Mouse (Mus musculus) testis, postnatal 14 days (tissue): ENCODE measurements at regions not wholly inside any gene's neighbourhood (a gene's known extent, or its start where the extent isn't known, plus 50 kb on each side); places are given as distances from the start of the nearest gene placed in this dataset.

Experiments
- DNase-seq: peaks from one replicate; pipeline ENCODE4 v3.0.0; 2021; ENCODE audit warnings: low spot score

- no peak for DNase-seq
These were observed 580.2 kb downstream of the Zfp706 start for GRCm38 (mm10) chr15:36427334-36427733.

DNA sequence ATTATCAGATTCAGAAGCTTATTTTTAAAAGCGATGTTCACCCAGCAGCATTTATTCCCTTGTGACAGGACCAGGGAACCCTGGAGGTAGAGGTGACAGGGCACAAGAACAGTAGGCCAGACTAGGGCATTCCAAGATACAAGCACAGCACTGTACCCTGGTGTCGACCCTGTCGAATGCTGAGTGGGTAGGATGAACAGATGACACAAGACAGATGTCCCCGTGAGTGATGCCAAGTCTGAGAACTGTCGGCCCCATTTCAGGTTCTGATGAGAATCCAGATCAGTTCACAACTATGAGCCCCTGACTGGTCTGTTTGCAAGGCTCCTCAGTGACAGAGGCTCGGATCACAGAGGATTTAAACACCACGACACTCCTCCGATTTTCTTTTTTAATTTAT is 581.7 kb downstream of the Zfp706 start:
- DNase-seq: no peak

GRCm38 (mm10) chr15:36424047-36424446 is 583.5 kb downstream of the Zfp706 start:
- no peak for DNase-seq

DNA sequence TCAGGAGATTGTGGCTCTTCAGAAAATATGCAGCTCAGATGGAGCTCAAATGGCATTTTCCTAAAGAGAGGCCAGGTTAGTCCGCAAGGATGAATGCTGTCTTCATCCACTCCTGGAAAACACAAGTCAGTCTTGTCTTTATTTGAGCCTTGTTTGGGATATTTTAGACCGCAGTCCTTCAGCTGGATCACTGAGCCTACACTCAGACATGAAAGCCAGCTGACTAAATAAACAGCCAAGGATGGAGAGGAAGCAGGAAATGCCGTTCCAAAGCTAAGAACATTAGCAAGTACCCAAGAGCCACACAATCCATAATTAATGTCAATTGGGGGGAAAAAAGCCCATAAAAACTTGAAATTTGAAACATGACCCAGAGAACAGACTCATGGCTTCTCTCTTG is 584.8 kb downstream of the Zfp706 start:
- DNase-seq: no peak

- DNase-seq: no peak
These were observed 587.6 kb downstream of the Zfp706 start for GRCm38 (mm10) chr15:36419943-36420480.

GRCm38 (mm10) chr15:36417426-36417825 is 590.1 kb downstream of the Zfp706 start:
- DNase-seq: no peak

DNA sequence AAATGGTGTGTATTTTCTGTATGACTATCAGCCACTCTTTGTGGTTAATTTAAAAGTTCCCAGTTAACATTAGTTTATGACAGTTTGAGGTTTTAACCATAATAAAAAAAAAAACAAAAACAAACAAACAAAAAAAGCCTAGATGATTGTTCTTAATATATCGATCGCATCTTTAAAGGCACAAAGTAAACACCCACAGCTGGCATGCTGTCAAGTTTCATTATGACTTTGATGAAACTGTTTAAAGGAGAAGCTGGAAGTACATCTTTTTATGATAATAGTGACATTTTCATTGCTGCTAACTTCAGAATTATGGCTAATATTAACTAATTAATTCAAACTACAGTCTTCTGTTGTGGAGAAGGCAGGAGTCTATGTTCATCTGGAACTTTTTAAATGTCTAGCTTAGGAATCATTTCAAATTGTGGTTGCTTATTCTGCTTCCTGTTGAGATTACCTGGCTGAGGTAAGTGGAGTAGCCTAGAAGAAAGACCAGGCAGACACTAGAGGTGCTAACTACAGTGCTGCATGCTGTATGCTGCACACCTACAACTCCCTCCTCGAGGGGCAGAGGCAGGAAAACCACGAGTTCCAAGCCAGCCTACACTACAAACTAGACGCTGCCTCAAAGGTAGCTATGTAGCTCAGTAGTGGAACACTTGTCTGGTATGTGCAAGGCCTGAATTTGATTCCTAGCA is 591.9 kb downstream of the Zfp706 start:
- no peak for DNase-seq

- no peak for DNase-seq
These were observed 595.6 kb downstream of the Zfp706 start for GRCm38 (mm10) chr15:36412016-36412415.

GRCm38 (mm10) chr15:36405446-36405845 is 602.1 kb downstream of the Zfp706 start:
- DNase-seq: no peak

GRCm38 (mm10) chr15:36403336-36404119 is 604.0 kb downstream of the Zfp706 start:
- peak; percentile 36 for DNase-seq

DNA sequence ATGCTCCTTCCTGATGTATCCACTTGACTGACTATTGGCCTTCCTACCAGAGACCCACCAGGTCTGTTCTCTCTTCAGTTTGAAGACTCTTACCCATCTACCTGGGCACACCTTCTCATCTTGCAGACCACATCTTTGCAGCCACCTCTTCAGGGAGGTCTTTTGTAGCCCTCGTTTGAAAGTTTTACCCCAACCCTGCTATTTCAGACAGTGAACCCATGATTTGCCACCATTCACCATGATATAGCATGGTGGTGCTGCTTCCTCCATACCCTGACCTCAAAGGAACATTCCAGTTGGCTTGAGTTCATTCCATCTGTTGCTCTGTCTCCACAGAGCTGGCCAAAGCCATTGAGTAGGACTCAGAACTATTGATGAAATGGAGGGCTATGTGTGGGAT is 605.5 kb downstream of the Zfp706 start:
- no peak for DNase-seq

- DNase-seq: no peak
These were observed 607.2 kb downstream of the Zfp706 start for GRCm38 (mm10) chr15:36400311-36400840.

DNA sequence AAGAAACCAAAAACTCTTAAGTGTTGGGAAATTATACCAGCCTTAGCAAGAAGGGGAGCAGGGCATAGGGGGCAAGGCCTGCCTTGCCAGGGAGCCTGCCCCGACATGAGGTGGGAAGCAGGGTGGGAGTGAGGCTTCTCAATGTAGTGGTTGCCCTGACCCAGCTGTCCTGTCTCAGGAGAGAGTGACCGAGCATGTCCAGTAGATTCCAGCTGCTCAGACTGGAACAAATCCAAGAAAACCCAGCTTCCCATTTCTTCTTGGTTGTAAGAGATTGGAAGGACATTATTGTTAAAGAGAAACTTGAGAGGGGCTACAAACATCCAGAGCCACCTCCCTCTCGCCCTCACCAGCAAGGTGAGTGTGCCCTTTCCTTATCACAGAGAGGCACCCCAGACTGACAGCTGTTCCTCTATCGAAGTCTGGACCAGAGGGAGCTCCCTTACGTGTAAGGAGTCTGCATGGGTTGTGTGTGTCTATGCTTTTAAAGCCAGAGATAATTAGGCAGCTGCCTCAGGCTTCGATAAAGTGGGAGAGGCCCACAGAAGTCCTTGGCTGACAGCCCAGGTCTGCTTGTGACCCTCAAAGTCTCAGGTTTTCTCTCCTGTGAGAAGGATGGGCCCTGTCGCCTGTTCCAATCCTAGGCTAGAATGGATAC is 608.1 kb downstream of the Zfp706 start:
- DNase-seq: no peak

GRCm38 (mm10) chr15:36398099-36398982 is 609.2 kb downstream of the Zfp706 start:
- no peak for DNase-seq

DNA sequence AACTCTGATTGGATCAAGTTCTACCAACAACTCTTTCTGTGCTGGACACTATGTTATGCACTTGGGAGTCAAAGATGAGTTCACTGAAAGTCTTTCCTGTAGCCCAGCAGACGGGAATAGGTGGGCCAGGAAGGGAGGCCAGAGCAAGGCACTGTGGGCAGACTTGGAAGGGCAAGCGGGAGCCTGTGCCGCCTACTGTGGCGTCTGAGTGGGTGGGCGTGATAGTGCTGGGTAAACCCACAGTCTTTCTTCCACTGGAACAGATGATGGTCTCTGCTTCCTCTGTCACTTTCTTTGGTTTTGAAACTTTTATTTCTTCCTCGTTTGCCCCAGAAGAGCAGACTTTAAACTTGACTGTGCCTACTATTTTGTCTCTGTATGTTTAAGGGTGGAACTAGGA is 610.8 kb downstream of the Zfp706 start:
- no peak for DNase-seq

- DNase-seq: no peak
These were observed 611.3 kb downstream of the Zfp706 start for GRCm38 (mm10) chr15:36396245-36396644.

DNA sequence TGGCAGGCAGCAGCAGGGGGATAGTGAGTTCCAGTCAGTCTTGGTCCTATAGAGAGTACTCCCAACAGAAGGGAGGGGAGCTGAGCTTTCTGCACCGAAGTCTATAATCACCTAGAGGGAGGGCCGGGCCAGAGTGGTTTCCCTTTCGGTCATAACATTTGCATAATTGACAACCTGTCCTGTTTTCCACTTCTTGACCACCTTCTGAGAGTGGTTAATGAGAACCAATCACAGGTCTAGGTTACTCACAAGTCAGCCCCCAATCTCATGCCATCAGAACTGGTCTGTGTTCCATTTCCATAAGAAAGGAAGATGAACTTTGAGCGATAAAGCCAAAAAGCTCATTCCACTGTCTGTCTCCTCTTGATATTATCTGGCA is 611.9 kb downstream of the Zfp706 start:
- no peak for DNase-seq

- DNase-seq: no peak
These were observed 612.5 kb downstream of the Zfp706 start for GRCm38 (mm10) chr15:36394914-36395671.

DNA sequence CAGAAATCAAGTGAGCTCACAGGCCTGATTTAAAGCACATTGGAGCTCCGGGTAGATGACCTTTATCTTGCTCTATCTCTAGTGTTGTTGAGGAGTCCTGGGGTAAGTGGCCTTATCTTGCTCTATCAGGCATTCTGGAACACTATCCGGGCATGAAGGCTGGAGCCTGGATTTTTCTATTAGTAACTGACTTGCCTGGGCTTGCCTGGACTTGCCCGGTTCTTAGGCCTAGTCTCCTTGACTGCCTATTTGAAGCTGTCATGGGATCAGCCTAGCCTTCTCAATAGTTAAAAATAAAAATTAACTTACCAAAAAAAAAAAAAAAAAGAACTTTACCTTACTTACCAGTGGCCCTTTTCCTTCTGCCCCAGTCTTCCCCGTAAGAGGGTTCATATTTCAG is 617.8 kb downstream of the Zfp706 start:
- DNase-seq: no peak

DNA sequence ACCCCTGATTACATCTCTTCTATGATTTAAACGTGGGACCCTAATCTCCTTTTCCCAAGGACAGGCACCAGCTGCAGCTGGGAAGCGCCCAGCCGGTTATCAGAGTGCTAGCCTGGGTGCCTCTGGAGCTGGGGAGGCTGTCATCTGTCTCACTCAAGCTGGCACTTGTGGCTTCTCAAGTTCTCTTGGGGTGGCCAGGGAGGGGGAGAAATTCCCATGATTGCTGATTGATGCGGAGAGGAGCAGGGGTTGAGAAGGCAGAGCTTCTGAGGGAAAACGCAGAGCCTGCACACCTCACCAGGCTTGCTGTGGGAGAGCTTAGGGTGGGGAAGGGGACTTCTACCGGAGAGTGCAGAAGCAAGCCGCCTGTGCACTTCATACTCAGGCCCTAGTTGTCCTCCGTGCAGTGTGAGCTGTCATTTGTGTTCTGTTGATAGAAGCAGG is 626.3 kb downstream of the Zfp706 start:
- DNase-seq: no peak
